Mouse (Mus musculus) stomach, embryonic 15.5 days (tissue): ENCODE results near the gene Rab44. TPM values are rescaled to one million over a fixed set of nuclear protein-coding genes. Genes with fewer than 3 reads are reported as not detected.

ENCODE experiments used
- ATAC-seq: fragments of 200-750 bp; cut with Nextera tagmentation; 2 replicates; pipeline ENCODE4 v1.8.0; 2017; ENCODE audit warnings: low read depth, moderate number of reproducible peaks, moderate TSS enrichment; ENCODE audit not compliant: insufficient read depth, low FRiP score
- H3K27ac ChIP-seq: fragments of 300-500 bp; sonication (generic); 2 replicates; pipeline ENCODE4 v1.5.1; 2015; ENCODE audit warnings: mild to moderate bottlenecking, inconsistent platforms
- H3K27me3 ChIP-seq: fragments of 300-500 bp; sonication (generic); replicated peaks from 2 replicates; pipeline ENCODE4 v1.6.1; 2015; ENCODE audit warnings: inconsistent platforms
- H3K36me3 ChIP-seq: fragments of 300-500 bp; sonication (generic); 2 replicates; pipeline ENCODE4 v1.6.1; 2015; ENCODE audit warnings: inconsistent platforms
- H3K4me1 ChIP-seq: fragments of 300-500 bp; sonication (generic); 2 replicates; pipeline ENCODE4 v1.6.1; 2015; ENCODE audit warnings: inconsistent platforms
- H3K4me2 ChIP-seq: fragments of 300-500 bp; sonication (generic); 2 replicates; pipeline ENCODE4 v1.6.1; 2015; ENCODE audit warnings: mild to moderate bottlenecking, inconsistent platforms
- H3K4me3 ChIP-seq: fragments of 300-500 bp; sonication (generic); replicated peaks from 2 replicates; pipeline ENCODE4 v1.5.1; 2015; ENCODE audit warnings: inconsistent platforms
- H3K9ac ChIP-seq: fragments of 300-500 bp; sonication (generic); 2 replicates; pipeline ENCODE4 v1.6.1; 2015; ENCODE audit warnings: inconsistent platforms
- H3K9me3 ChIP-seq: fragments of 300-500 bp; sonication (generic); 2 replicates; pipeline ENCODE4 v1.6.1; 2016; ENCODE audit warnings: inconsistent platforms
- WGBS: fragments of 180-500 bp; shearing (Covaris S2); methylation state at CpG from one replicate; pipeline ENCODE4 v1.1.7; 2015; 5-methylcytosine and 5-hydroxymethylcytosine counted together
- polyA plus RNA-seq: library from polyadenylated mRNA; unstranded; fragments of >200 nt; fragmentation: Nextera tagmentation; extraction: Ambion mirVana; gene quantifications from 2 replicates; pipeline ENCODE4 v1.2.1, GENCODE M21; 2015

The Rab44 gene
- polyA plus RNA-seq, 1 experiment from 2014 or later: 2.3 TPM

DNA sequence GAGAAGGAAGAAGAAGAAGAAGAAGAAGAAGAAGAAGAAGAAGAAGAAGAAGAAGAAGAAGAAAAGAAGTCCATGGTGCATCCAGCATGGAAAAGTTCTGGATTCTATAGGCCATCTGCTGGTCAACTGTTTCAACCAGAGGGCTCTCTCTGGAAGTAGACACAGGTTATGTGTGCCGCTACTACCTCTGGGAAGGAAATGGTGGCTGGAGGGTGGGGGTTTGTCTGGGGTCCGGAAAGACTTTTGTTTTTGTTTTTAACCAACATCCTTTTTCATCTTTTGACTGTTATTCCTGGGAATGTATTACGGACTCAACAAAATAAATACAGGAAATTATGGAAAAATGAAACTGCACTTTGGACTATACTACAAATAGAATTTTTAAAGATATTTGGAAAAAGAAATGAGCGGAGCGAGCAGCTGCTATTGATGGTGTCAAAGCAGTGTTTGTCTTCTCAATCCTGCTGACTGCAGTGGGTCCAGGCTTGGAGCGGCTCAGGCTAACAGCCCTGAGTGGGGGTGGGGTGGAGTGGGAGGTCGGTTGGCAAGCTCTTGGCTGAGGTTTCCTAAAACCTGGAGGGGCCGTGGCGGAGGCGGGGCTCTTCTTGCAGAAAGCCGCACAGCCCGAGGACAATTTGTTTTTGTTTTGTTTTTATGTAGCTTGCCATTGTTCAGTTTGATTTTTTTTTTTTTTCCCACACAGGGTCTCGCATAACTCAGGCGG lies 36.0 kb upstream of the Rab44 start:
- H3K4me2 ChIP-seq: peak overlapping the region; percentile 57
- H3K27me3 ChIP-seq: peaks cover 5% of the 10 kb centered on the region; the same call in 1 of the 2 replicates
- WGBS: 18% methylated on average over 14 of the region's 14 CpGs
- peaks cover 31% of the 10 kb centered on the region for H3K4me1 ChIP-seq
- peak overlapping the region; percentile 12; the same call in 1 of the 2 replicates for H3K9ac ChIP-seq
- peak overlapping the region; percentile 34 for H3K4me3 ChIP-seq
- no peaks in the 10 kb centered on the region for H3K9me3 ChIP-seq
- no peak for ATAC-seq
- H3K36me3 ChIP-seq: no peaks in the 10 kb centered on the region
- H3K27ac ChIP-seq: peak overlapping the region; percentile 5; the same call in 1 of the 2 replicates

DNA sequence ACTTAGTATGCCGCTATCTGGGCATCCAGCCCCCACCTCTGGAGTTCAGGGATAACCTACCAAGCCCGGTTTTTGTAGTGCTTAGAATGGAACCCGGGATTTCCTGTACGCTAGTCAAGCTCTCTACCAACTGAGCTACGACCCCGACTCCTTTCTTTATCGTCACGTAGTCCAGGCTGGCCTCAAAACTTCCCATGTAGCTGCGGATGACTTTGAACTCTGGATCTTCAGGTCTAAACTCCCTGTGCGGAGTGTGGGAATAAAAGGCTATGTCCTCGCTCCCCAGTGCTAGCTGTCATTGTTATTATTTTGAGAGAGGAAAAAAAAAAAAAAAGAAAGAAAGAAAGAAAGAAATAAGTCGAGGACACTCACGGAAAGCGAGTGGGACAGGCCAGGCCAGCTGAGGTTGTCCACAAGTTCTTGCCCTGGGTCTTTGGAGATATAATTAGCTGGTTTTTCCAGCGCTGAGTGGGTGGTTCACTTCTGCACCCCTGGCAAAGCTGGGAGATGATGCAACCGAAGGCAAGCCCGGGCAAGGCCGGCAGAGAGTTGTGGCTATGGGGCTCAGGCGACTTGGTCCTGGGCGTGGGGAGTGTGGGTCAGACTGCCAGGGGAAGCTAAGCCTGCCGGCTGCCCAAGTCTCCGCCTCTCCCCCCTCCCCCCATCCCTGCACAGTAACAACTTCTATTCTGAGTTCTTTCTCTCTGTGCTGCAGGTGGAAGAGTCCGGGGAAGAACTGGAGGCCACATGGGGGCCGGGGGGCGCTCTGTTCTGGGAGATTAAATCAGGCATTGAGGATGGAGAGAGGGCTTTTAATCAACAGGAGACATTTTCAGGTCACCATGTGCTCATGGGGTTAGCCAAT lies 35.2 kb upstream of the Rab44 start:
- H3K4me1 ChIP-seq: peaks cover 27% of the 10 kb centered on the region
- H3K4me3 ChIP-seq: peak overlapping the region; percentile 34
- H3K4me2 ChIP-seq: peak overlapping the region; percentile 57
- peaks cover 5% of the 10 kb centered on the region; the same call in 1 of the 2 replicates for H3K27me3 ChIP-seq
- no peaks in the 10 kb centered on the region for H3K36me3 ChIP-seq
- WGBS: 14% methylated on average over 25 of the region's 25 CpGs
- H3K9ac ChIP-seq: peak overlapping the region; percentile 12; the same call in 1 of the 2 replicates
- H3K9me3 ChIP-seq: no peaks in the 10 kb centered on the region
- ATAC-seq: peak; percentile 23; the same call in 1 of the 2 replicates
- H3K27ac ChIP-seq: peak overlapping the region; percentile 5; the same call in 1 of the 2 replicates

DNA sequence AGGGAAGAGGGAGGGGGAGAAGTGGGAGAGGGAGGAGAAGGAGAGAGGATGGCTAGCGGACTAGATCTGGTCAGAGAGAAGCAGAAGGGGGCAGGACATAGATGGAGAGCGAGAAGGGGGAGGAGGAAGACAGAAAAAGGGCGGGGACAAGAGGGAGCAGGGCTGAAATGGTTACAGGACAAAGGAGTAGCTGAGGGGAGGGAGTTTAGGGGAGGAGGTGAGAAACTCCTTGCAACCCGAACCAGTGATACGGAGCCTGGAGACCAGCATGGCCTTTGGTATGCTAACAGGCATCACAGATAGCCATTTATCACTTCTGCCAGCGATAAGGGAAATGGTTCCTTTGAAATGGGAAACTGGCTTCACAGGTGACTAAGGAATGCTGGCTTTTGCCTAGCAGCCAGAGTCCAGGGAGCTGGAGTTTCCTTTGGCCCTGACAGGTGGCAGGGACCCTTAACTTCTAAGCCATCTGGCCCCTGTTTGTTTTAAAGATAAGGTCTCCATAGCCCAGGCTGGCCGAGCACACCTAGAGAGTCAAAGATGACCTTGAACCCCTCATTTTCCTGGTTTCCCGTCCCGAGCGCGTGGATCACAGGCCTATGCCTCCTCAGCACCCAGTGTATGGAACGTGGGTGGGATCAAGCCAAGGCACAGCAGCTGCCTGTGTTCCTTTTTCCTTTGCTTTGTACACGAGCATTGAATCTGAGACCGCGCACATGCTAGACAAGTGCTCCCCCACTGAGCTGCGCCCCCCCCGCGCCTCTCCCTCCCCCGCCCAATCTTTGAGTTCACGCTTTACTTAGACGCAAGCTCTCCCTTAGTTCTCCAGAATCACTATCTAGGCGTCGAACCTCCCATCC lies 33.0 kb upstream of the Rab44 start:
- Histone ChIP-seq H3K9ac (no peak overlapping the region), H3K27ac (peak overlapping the region; percentile 69), H3K4me3 (no peak overlapping the region), H3K36me3 (peaks cover 3% of the 10 kb centered on the region; the same call in 1 of the 2 replicates), H3K27me3 (peaks cover 5% of the 10 kb centered on the region; the same call in 1 of the 2 replicates), H3K4me2 (peak overlapping the region; percentile 31), H3K4me1 (peaks cover 27% of the 10 kb centered on the region), H3K9me3 (no peaks in the 10 kb centered on the region)
- 8% methylated on average over 23 of the region's 23 CpGs for WGBS
- peak; percentile 78 for ATAC-seq

DNA sequence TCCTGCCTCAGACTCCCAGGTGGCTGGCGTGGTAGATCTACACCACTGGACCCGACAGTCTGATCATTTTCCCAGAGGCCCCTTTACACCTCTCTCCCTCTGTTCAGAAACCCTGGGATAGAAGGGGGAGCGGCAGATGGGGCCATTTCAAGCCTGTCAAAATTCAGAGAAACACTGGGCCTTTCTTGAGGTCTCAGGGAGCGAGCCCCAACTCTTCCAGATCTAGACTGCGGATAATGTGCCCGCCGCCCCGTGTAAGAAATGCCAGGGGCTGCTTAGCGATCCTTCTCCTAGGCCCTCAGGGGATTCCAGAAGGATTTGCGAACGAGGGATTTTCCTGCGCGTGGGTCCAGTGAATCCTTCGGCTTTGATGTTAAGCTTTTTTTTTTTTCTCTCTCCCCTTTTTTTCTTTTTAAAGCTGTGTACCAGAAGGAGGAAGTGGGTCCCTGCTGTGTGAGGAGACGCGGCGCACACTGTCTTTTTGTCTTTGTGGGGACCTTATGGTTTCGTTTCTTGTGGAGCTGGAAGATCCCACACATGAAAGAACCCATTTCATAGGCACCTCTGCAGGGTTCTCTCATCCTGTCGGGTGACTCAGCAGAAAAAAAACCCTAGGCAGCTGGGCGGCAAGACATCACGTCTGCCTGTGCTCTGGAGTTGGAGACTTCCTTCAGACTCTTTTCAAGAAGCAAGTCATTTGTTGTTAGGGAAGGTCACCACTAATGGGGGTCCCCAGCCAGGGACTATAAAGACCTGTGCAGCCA lies 32.1 kb upstream of the Rab44 start:
- 12% methylated on average over 21 of the region's 21 CpGs for WGBS
- H3K36me3 ChIP-seq: peaks cover 3% of the 10 kb centered on the region; the same call in 1 of the 2 replicates
- peak overlapping the region; percentile 69 for H3K27ac ChIP-seq
- peaks cover 5% of the 10 kb centered on the region; the same call in 1 of the 2 replicates for H3K27me3 ChIP-seq
- H3K4me3 ChIP-seq: 0 out of 2 replicates have a peak overlapping the region, but pooled peaks have one; percentile 8
- H3K9ac ChIP-seq: no peak overlapping the region
- peak overlapping the region; percentile 31 for H3K4me2 ChIP-seq
- ATAC-seq: no peak
- H3K4me1 ChIP-seq: peaks cover 27% of the 10 kb centered on the region
- no peaks in the 10 kb centered on the region for H3K9me3 ChIP-seq

DNA sequence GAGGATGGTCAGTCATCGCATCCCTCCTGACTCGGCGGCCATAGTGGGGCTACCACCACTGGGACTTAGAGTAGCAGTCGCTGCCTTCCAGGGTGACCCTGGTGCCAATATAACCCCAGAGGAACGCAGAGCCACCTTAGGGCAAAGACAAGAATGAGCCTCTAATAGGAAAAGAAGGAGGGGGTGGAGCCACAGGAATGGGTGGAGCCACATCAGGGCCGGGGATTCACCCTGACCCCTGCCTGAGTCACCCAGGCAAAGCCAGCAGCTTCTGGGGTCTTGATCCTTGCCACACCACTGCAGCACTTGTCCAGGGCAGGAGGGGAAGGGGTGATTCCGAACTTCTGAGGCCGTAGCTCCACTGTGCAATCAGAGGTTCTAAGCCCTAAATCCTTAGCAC lies 30.4 kb upstream of the Rab44 start:
- Histone ChIP-seq H3K4me1 (peaks cover 22% of the 10 kb centered on the region), H3K9me3 (no peaks in the 10 kb centered on the region), H3K36me3 (peaks cover 3% of the 10 kb centered on the region; the same call in 1 of the 2 replicates), H3K4me2 (no peak overlapping the region), H3K27me3 (peaks cover 5% of the 10 kb centered on the region; the same call in 1 of the 2 replicates), H3K4me3 (no peak overlapping the region), H3K9ac (no peak overlapping the region), H3K27ac (no peak overlapping the region)
- 91% methylated on average over 8 of the region's 8 CpGs for WGBS
- ATAC-seq: no peak

DNA sequence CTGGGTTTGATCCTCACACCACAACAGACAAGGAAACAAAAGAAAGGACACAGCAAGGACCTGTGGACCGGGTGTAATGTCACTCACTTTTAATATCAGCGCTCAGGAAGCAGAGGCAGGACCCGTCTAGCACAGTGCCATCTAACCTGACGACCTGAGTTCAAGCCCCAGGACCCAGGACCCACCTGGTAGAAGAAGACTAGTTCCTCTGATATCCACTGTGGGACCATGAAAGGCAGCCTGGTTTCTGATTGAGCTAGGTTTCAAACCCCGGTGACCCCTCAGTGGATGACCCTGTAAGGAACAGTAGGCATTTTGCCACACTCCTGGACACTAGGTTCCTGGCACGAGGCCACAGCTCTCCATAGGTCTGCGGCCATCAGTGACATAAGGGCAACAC lies 29.3 kb upstream of the Rab44 start:
- no peaks in the 10 kb centered on the region for H3K9me3 ChIP-seq
- no peak overlapping the region for H3K4me2 ChIP-seq
- no peak for ATAC-seq
- no peak overlapping the region for H3K9ac ChIP-seq
- H3K27ac ChIP-seq: no peak overlapping the region
- peaks cover 3% of the 10 kb centered on the region; the same call in 1 of the 2 replicates for H3K36me3 ChIP-seq
- peaks cover 19% of the 10 kb centered on the region for H3K4me1 ChIP-seq
- H3K4me3 ChIP-seq: no peak overlapping the region
- WGBS: 86% methylated on average over 7 of the region's 7 CpGs
- H3K27me3 ChIP-seq: peaks cover 5% of the 10 kb centered on the region; the same call in 1 of the 2 replicates

DNA sequence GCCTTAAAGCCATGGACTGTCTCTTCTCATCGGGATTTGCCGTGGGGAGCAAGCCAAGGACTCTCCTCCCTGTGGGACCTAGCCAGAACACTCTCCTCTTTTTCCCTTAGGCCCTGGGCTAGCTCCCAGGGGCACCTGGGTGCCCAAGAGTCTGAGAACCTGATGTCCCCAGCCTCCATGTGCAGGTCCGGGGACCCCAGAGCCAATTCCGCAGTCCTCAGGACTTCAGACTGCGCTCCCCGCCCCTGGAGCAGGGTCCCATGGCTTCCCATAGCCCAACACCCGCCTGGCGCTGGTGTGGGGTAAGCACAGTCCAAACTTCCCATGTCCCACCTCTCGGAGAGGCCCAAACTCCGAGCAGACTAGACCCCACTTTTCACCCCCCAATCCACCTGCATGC lies 28.7 kb upstream of the Rab44 start:
- Histone ChIP-seq H3K36me3 (peaks cover 3% of the 10 kb centered on the region; the same call in 1 of the 2 replicates), H3K4me1 (peaks cover 19% of the 10 kb centered on the region), H3K27ac (no peak overlapping the region), H3K9ac (no peak overlapping the region), H3K9me3 (no peaks in the 10 kb centered on the region), H3K4me2 (no peak overlapping the region), H3K4me3 (no peak overlapping the region), H3K27me3 (peaks cover 5% of the 10 kb centered on the region; the same call in 1 of the 2 replicates)
- ATAC-seq: no peak
- WGBS: 79% methylated on average over 10 of the region's 10 CpGs

DNA sequence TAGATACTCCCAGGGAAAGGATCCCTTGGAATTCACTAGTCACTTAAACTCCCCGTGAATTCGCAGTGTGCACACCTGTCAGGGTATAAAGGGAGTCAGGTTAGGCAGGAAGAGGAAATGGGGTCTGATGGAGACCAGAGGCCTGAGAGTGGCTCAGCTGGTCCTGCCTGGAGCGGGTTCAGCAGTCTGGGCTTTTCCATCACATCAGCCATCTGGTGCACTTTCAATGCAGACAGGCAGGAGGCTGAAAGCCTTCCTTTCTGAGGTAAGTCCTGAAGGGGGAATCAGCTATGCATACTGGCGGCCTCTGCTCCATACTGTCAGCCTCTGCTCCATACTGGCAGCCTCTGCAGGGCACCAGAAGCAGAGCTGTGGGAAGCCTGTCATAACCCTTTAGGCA lies 27.0 kb upstream of the Rab44 start:
- no peak overlapping the region for H3K27ac ChIP-seq
- peaks cover 3% of the 10 kb centered on the region; the same call in 1 of the 2 replicates for H3K36me3 ChIP-seq
- WGBS: 59% methylated on average over 4 of the region's 4 CpGs
- H3K4me1 ChIP-seq: peaks cover 9% of the 10 kb centered on the region
- no peaks in the 10 kb centered on the region for H3K9me3 ChIP-seq
- H3K4me3 ChIP-seq: no peak overlapping the region
- ATAC-seq: no peak
- H3K27me3 ChIP-seq: no peaks in the 10 kb centered on the region
- no peak overlapping the region for H3K4me2 ChIP-seq
- H3K9ac ChIP-seq: no peak overlapping the region

DNA sequence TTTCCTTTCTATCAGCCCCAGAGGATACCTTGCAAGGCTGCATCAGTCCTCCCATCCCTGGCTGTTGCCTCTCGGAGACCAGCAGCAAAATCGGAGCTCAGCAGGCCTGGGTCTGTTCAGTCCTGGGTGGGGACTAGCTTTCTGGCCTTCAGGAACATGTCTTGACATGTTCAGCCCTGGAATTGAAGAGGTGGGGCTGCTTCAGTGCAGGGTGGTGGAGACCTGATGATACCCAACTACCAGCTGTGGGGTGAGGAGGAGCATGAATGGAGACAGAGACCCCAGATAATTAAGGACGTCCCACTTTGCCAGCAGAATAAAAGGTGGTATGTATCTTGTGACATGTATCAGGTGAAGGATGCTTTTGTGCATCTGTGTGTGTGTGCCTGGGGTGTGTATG lies 23.2 kb upstream of the Rab44 start, which contains the start of gene Cdkn1a:
Cdkn1a (plus strand) TSS at position 201 of the 400 bp plus-strand sequence.
- no peak within 1 kb of the TSS for H3K9ac ChIP-seq
- ATAC-seq: no peak

DNA sequence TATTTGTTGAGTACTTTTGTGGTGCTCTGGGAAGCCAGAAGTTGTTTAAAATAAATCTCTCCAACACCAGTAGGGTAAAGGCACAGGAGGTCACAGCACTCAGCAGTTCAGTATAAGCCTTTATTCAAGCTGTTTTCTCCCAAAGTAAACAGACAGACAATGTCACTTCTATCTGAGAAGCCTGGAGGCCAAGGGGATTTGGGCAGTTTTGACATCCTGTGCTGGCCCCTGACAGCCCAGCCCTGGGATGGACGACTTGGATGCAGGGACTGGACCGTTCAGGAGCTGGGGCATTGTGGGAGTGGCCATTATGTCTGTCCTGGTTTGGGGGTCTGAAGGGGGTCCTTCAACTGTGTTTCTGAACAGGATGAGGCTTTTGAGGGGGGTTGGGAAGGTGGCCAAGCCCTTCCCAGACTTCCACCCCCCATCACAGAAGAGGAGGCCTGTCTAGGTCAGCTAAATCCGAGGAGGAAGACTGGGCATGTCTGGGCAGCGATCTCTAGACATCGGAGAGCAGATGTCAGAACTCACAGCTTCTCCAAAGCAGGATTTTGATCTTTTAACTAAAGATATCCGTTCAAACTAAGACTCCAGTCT lies 22.5 kb upstream of the Rab44 start:
- Histone ChIP-seq H3K27me3 (peaks cover 8% of the 10 kb centered on the region), H3K4me1 (peaks cover 21% of the 10 kb centered on the region), H3K4me3 (no peak overlapping the region), H3K9ac (no peak overlapping the region), H3K4me2 (0 out of 2 replicates have a peak overlapping the region, but pooled peaks have one; percentile 9), H3K9me3 (no peaks in the 10 kb centered on the region), H3K36me3 (no peaks in the 10 kb centered on the region), H3K27ac (no peak overlapping the region)
- WGBS: 30% methylated on average over 6 of the region's 6 CpGs
- no peak for ATAC-seq

More for the DNA sequence above, 23.2 kb upstream of the Rab44 start, which contains the start of gene Cdkn1a:
- Histone ChIP-seq H3K9me3 (no peaks in the 10 kb centered on the region), H3K4me1 (peaks cover 21% of the 10 kb centered on the region), H3K27me3 (peaks cover 8% of the 10 kb centered on the region), H3K4me3 (no peak within 1 kb of the TSS), H3K4me2 (0 out of 2 replicates have a peak within 1 kb of the TSS, but pooled peaks have one; percentile 9), H3K27ac (no peak within 1 kb of the TSS), H3K36me3 (no peaks in the 10 kb centered on the region)
- WGBS: 74% methylated on average over 3 of the region's 3 CpGs
